Mouse (Mus musculus) embryonic facial prominence, embryonic 10.5 days (tissue): ENCODE data around the gene Znrf4. TPM values are rescaled to one million over a fixed set of nuclear protein-coding genes. Genes with fewer than 3 reads are reported as not detected.

Experiments
- DNase-seq: peaks from one replicate; pipeline ENCODE4 v3.0.0-alpha.2; 2017; ENCODE audit warnings: low spot score
- H3K27ac ChIP-seq: fragments of 300-500 bp; sonication (generic); replicated peaks from 2 replicates; pipeline ENCODE4 v1.5.1; 2016; ENCODE audit warnings: mild to moderate bottlenecking
- H3K27me3 ChIP-seq: fragments of 300-500 bp; sonication (generic); replicated peaks from 2 replicates; pipeline ENCODE4 v1.6.1; 2016; ENCODE audit warnings: low read depth, mild to moderate bottlenecking; ENCODE audit not compliant: poor library complexity, severe bottlenecking
- H3K36me3 ChIP-seq: fragments of 300-500 bp; sonication (generic); replicated peaks from 2 replicates; pipeline ENCODE4 v1.6.1; 2016; ENCODE audit warnings: mild to moderate bottlenecking, moderate library complexity
- H3K4me1 ChIP-seq: fragments of 300-500 bp; sonication (generic); 2 replicates; pipeline ENCODE4 v1.6.1; 2016
- H3K4me3 ChIP-seq: fragments of 300-500 bp; sonication (generic); 2 replicates; pipeline ENCODE4 v1.5.1; 2016; ENCODE audit warnings: mild to moderate bottlenecking, moderate library complexity
- H3K9me3 ChIP-seq: fragments of 300-500 bp; sonication (generic); 2 replicates; pipeline ENCODE4 v1.6.1; 2016; ENCODE audit warnings: mild to moderate bottlenecking
- WGBS: fragments of 180-500 bp; shearing (Covaris S2); methylation state at CpG from one replicate; pipeline ENCODE4 v1.1.7; 2016; 5-methylcytosine and 5-hydroxymethylcytosine counted together
- polyA plus RNA-seq: library from polyadenylated mRNA; unstranded; fragments of >200 nt; fragmentation: Nextera tagmentation; extraction: Ambion mirVana; gene quantifications from 2 replicates; pipeline ENCODE4 v1.2.1, GENCODE M21; 2016

Gene Znrf4
- polyA plus RNA-seq, 1 experiment from 2014 or later = not detected

DNA sequence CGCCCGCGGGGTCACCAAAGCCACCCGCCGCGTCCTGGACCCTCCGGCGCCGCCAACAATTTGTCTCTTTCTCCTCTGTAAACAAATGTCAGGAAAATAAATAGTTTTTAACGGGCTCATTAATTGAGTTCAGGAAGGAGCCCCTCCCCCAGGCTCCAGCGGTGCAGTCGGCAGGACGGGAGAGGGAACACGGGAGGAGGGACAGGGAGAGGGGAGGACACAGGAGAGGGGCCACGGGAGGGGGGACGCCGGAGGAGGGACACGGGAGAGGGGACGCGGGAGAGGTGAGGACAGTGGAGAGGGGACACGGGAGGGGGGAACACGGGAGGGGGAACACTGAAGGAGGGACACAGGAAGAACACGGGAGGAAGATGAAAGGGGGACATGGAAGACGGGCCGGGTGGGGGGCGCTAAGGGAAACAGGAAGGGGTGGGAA, 42.2 kb downstream of the Znrf4 start:
- peaks cover 18% of the 10 kb centered on the region for H3K36me3 ChIP-seq
- no peak overlapping the region; the same call in 1 of the 2 replicates for H3K27ac ChIP-seq
- H3K4me1 ChIP-seq = peaks cover 88% of the 10 kb centered on the region
- peak; percentile 53 for DNase-seq
- WGBS = 3% methylated on average over 26 of the region's 26 CpGs
- peak overlapping the region; percentile 52 for H3K4me3 ChIP-seq
- peaks cover 53% of the 10 kb centered on the region for H3K27me3 ChIP-seq
- H3K9me3 ChIP-seq = peaks cover 5% of the 10 kb centered on the region; the same call in 1 of the 2 replicates

DNA sequence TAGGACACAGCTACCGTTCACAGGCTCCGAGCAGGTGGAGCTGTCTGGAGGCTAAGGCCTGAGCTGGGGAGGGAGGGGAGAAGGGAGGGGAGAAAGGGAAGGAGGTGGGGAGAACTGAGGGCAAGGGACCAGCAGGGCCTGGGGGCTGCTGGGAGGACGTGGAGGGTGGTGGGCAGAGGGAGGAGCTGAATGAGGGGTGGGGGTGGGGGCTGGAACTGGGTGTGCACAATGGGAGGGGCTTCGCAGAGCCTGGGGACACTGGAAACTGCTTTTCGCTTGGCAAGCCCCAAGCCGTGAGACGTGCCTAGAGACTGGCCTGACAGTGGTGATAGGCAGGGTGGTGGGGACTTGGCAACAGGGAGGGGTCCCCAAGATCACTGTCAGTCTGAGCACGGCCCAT, 43.0 kb downstream of the Znrf4 start:
- H3K4me1 ChIP-seq = peaks cover 85% of the 10 kb centered on the region

DNA sequence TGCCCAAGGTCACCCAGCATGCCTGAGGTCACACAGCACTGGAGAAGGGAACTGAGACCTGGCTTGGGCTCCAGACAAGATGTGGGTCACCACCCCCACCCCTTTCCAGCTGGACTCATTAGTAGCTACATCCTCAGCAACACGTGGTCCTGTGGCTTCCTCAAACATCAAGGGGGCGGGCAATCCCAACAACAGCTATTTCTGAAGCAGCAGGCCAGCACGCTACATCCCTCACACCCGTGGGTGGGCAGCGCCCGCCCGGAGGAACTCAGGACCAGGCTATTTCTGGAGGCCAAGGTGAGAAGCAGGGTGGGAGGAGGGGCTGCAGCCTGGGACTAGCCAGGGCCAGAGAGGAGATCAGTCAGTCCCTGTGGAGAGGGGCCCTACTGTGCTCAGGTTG, 43.4 kb downstream of the Znrf4 start:
- WGBS = 64% methylated on average over 7 of the region's 7 CpGs
- Histone ChIP-seq H3K4me1 (peaks cover 85% of the 10 kb centered on the region), H3K4me3 (0 out of 2 replicates have a peak overlapping the region, but pooled peaks have one; percentile 1), H3K9me3 (peaks cover 5% of the 10 kb centered on the region; the same call in 1 of the 2 replicates), H3K36me3 (peaks cover 21% of the 10 kb centered on the region), H3K27ac (no peak overlapping the region), H3K27me3 (peaks cover 41% of the 10 kb centered on the region)
- DNase-seq = no peak

More for the DNA sequence above, 43.0 kb downstream of the Znrf4 start:
- H3K9me3 ChIP-seq = peaks cover 5% of the 10 kb centered on the region; the same call in 1 of the 2 replicates
- H3K4me3 ChIP-seq = 0 out of 2 replicates have a peak overlapping the region, but pooled peaks have one; percentile 1
- H3K27me3 ChIP-seq = peaks cover 45% of the 10 kb centered on the region
- DNase-seq = no peak
- peaks cover 21% of the 10 kb centered on the region for H3K36me3 ChIP-seq
- no peak overlapping the region for H3K27ac ChIP-seq
- 28% methylated on average over 8 of the region's 8 CpGs for WGBS

DNA sequence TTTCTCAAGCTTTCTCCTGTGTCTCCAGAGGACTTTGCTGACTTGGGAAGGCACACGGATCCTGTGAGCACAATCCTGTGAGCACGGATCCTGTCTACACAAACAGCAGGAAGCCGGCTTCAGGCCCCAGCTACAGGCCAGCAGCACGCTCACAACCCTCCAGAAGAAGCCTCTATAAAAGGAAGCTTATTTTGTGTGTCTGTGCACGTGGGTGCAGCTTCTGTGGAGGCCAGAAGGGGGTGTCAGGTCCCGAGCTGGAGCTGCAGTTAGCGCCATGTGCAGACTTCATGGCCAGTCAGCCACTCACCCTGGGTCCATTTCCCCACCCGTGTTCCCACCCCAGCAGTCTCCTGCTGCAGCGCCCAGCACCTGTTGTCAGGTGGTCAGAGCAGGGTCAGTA, 43.9 kb downstream of the Znrf4 start:
- WGBS = 92% methylated on average over 9 of the region's 9 CpGs
- Histone ChIP-seq H3K4me3 (0 out of 2 replicates have a peak overlapping the region, but pooled peaks have one; percentile 1), H3K9me3 (peaks cover 5% of the 10 kb centered on the region; the same call in 1 of the 2 replicates), H3K4me1 (peaks cover 85% of the 10 kb centered on the region), H3K27ac (no peak overlapping the region), H3K36me3 (peaks cover 21% of the 10 kb centered on the region), H3K27me3 (peaks cover 36% of the 10 kb centered on the region)
- no peak for DNase-seq

DNA sequence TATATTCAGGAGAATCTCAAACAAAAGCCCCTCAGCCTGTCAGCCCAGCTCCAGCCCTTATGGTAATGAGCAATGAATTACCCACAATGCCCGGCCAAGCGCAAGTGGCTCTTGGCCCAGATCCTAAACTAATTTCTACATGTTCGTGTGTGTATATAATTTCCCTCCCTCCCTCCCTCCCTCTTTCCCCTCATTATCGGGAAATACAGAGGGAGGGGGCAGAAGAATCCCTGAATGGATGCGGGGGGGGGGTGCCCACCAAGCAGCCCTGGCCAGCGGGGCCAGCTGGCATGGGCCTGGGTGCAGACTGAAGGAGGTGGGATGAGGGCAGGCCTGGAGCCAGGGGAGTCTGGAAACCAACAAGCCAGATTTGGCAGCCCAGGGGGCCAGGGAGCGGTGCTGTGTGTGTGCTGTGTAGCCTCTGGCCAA, 44.8 kb downstream of the Znrf4 start:
- Histone ChIP-seq H3K27me3 (peaks cover 27% of the 10 kb centered on the region), H3K9me3 (peaks cover 5% of the 10 kb centered on the region; the same call in 1 of the 2 replicates), H3K4me3 (0 out of 2 replicates have a peak overlapping the region, but pooled peaks have one; percentile 6), H3K36me3 (peaks cover 21% of the 10 kb centered on the region), H3K27ac (peak overlapping the region; percentile 67), H3K4me1 (peaks cover 84% of the 10 kb centered on the region)
- WGBS = 80% methylated on average over 7 of the region's 7 CpGs
- DNase-seq = peak; percentile 25

DNA sequence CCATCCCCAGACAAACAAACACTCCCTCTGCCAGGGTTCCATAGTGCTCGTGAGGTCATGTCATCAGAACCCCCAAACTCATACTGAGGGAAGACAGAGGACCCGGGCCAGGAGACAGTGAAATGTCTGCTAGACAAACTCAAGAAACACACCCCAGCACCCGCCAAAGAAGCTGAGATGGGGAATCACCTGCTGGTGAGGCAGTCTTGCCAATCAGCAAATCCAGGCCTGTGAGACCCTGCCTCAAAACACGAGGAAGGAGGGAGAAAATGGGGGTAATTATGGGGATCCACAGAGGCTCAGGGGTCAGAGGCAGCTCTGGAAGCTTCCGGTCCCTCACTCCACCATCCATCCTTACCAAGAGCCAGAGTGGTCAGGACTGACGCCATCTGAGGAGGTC, 45.5 kb downstream of the Znrf4 start:
- H3K4me3 ChIP-seq = peak overlapping the region; percentile 3; the same call in 1 of the 2 replicates
- peaks cover 21% of the 10 kb centered on the region for H3K36me3 ChIP-seq
- peaks cover 20% of the 10 kb centered on the region for H3K27me3 ChIP-seq
- WGBS = 75% methylated on average over 6 of the region's 6 CpGs
- peaks cover 5% of the 10 kb centered on the region; the same call in 1 of the 2 replicates for H3K9me3 ChIP-seq
- peak overlapping the region; percentile 67 for H3K27ac ChIP-seq
- peaks cover 77% of the 10 kb centered on the region for H3K4me1 ChIP-seq
- no peak for DNase-seq

DNA sequence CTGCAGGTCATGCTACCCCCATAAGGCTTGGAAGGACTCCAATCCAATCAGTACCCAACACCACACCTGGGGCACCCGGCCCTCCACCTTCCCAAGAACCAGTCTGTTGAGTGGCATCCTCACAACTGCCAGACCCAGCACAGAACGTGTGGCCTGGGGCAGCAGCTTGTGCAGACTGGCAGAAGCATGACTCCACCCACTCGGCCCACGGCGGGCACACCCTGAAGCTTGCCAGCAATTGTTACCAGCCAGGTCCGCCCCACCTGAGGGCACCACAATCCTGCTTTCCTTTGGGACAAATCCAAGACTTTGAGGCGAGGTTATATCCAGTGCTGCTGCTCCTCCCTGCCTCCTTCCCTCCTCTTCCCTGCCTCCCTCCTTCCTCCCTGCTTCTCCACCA, 47.4 kb downstream of the Znrf4 start:
- Histone ChIP-seq H3K4me3 (no peak overlapping the region), H3K27ac (no peak overlapping the region), H3K36me3 (peaks cover 31% of the 10 kb centered on the region), H3K4me1 (peaks cover 76% of the 10 kb centered on the region), H3K9me3 (peaks cover 5% of the 10 kb centered on the region; the same call in 1 of the 2 replicates), H3K27me3 (0 out of 2 replicates have a peak, but pooled peaks cover under 1% of the 10 kb centered on the region)
- 88% methylated on average over 7 of the region's 7 CpGs for WGBS
- DNase-seq = no peak

DNA sequence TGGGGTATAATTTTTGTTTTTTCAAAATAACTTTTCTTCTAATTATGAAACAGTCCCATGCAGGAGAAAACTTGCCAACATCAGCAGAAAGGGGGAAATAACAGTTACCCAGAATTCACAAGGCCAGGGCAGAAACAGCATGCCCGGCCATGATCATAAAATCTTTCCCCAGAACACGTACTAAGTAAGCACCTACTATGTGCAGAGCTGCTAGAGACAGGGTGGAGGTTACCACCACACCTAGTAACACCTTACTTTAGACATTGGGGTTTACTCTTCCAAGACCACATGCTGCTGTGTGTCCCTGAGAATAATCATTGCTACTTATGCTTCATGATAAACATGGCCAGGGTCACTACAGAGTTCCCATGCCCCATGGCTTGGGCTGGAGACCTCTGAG, 47.9 kb downstream of the Znrf4 start:
- 92% methylated on average over 2 of the region's 2 CpGs for WGBS
- H3K4me1 ChIP-seq = peaks cover 76% of the 10 kb centered on the region
- peaks cover 5% of the 10 kb centered on the region; the same call in 1 of the 2 replicates for H3K9me3 ChIP-seq
- no peaks in the 10 kb centered on the region for H3K27me3 ChIP-seq
- H3K36me3 ChIP-seq = peaks cover 30% of the 10 kb centered on the region
- H3K27ac ChIP-seq = no peak overlapping the region
- DNase-seq = no peak
- no peak overlapping the region for H3K4me3 ChIP-seq

DNA sequence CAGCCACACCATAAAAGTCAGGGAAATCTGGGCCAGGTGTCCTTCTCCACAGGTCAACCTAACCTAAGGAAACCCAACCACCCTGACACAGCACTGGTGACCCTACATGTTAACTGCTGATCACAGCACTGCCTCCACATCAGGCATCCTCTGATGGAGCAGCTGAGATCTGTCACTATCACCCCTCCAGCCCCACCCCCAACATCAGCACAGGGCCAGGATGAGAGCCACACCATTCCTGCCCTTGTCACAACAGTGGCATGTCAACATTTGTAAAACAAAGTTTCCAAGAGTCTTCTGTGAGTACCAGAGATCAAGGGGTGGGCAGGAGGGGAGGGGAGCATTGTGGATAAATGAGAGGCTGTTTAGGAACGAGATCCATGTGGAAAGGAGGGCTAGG, 48.7 kb downstream of the Znrf4 start:
- peaks cover 74% of the 10 kb centered on the region for H3K4me1 ChIP-seq
- peak overlapping the region; percentile 79 for H3K4me3 ChIP-seq
- H3K27ac ChIP-seq = peak overlapping the region; percentile 94
- peaks cover 23% of the 10 kb centered on the region for H3K36me3 ChIP-seq
- H3K9me3 ChIP-seq = peaks cover 3% of the 10 kb centered on the region; the same call in 1 of the 2 replicates
- WGBS = 61% methylated on average over 1 of the region's 1 CpGs
- DNase-seq = peak; percentile 27
- H3K27me3 ChIP-seq = no peaks in the 10 kb centered on the region

DNA sequence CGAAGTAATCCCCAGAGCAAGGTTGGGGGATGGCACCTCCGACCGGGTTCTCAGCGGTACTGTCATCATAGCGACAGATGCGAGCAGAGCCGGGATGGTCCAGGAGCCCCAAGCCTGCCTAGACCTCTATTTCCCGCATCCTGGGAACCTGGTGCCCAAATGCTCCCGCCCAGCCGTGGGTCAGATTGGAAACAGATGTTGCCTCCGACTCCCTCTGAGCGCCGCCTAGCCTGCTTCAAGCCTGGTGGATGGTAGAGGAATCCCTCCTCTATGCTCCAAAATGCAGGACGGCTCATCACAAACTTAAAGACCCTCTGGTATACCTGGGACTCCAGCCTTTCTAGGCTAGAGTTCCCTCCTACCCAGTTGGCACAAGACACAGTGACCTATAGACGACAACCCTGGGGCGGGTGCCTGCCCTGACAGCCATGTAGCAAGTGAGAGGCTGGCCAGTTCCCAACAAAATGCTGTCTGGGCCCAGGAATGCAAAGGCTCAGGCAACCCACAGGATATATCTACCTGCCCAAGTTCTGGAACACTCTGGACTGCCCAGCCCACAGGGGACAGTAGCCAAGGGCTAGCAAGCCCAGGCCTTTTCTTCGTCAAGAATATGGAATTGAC, 49.3 kb downstream of the Znrf4 start:
- Histone ChIP-seq H3K4me1 (peaks cover 74% of the 10 kb centered on the region), H3K9me3 (no peaks in the 10 kb centered on the region), H3K36me3 (peaks cover 23% of the 10 kb centered on the region), H3K4me3 (peak overlapping the region; percentile 79), H3K27ac (peak overlapping the region; percentile 94), H3K27me3 (no peaks in the 10 kb centered on the region)
- WGBS = 2% methylated on average over 17 of the region's 17 CpGs
- DNase-seq = no peak

DNA sequence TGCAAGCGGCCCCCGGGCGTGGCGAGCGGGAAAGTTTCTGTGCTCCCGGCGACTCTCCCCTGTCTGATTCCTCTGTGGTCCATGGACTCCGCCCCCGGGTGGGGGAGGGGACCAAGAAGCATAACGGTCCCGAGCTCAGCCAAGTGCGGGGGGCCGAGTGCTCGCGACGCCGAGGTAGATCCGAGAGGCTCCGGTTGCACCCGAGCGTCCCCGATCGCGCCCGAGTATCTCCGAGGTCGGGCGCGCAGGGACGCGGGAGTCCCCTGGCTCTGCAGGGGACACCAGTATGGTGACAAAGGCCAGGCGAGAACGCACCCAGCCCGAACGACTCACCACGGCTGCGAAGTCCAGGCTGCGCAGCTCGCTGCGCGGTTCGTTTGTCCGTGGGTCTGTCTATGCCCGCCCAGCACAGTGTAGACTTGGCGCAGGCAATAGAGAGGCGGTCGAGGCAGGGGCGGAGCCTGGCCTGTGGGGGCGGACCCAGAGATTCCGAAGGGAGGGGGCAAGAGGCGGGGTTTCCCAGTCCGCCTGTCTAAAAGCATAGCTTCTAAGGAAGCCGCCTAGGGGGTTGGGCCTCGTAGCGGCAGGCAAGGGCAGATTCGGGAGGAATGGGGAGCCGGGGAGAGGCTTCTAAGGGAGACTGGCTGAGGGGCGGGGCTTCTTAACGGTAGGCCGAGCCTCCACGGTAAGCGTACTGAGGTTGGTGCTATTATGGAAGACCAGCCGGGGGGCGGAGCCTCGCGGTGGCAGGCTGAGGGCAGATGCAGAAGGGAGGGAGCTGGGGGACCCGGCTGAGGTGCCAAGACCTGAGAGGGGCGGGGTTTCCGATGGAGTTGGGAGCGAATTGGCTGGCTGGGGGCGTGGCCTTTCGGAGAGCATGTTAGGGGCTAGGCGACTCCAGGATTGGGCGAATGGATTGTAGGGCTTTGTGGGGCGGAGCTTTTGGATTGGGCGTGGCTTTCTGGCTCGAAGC, 50.2 kb downstream of the Znrf4 start:
- Histone ChIP-seq H3K27me3 (no peaks in the 10 kb centered on the region), H3K9me3 (no peaks in the 10 kb centered on the region), H3K4me1 (peaks cover 65% of the 10 kb centered on the region), H3K27ac (peak overlapping the region; percentile 94), H3K4me3 (peak overlapping the region; percentile 79), H3K36me3 (peaks cover 31% of the 10 kb centered on the region)
- peak; percentile 100 for DNase-seq
- under 1% methylated on average over 77 of the region's 77 CpGs for WGBS
